Mouse (Mus musculus) embryo, embryonic 11 days (tissue): ENCODE measurements around the gene Gm2a.
"Not testable (repeated sequence)": the region's sequence is repeated elsewhere in the genome, so short reads cannot be mapped to it uniquely, and the experiment has no call there.

Experiments
- DNase-seq: peaks from one replicate; pipeline ENCODE4 v3.0.0-alpha.2; 2015

Gm2a gene

DNA sequence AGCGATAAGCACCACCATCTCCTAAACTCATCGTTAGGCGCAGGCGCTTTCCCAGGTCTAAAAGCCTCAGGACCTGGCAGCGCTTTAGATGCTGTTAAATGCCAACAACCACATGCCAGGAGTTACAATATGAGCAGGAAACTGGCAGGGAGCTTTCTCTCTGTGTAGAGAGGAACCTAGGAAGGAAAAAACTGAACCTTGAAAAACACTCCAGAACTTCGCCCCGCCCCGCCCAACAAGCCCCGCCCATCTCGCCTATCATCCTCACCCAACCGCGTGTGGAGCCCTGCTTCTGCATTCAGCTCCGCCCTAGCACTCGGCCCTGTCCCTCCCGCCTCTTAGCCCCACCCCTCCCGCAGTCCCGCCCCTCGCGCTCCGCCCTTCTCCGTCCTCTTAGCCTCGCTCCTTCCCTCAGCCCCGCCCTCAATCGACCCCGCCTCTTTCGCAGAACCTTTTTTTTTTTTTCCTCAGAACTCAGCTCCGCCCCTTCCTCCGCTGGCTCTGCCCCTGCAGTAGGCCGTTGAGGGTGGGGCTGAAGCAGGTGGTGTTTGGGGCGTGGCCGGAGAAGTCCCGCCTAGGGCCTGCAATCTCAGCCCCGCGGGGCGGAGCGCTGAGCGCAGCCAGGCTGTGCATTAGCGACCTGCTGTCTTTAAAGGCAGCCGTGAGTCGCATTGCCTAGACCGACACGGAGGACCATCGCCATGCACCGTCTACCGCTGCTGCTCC, at the start of gene Gm2a:
Gm2a (plus strand) TSS at position 653 of the 726 bp plus-strand sequence.
- peak; percentile 97 for DNase-seq

DNA sequence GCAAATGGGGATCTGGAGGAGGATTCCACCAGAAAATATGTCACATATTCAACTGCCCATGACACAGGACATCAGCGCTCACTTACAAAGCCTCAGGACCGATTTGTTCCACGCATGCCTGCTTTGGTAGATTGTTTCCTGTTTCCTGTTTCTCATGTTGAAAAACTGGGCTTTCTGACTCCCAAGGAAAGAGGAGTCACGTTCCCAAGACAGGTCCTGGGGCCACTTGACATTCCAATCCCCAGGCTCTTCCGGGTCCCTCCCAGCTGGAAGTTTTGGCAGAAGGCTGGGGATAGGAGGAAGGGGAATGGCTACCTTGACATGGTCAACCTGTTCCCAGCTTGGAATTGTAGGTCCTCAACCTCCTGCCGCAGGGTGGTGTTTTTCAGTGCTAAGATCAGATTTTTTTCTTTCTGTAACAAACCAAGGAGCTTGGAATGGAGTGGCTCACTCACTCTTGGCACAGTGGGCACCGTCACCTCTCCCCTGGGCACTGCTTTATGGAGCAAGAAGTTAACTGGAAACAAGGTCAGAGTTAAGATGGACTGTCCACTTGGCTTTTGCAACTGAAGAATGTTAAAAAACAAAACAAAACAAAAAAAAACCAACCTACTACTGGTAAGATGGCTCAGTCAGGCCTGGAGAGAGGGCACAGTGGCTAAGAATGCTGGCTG, 46.9 kb upstream of the Gm2a start:
- no peak for DNase-seq

DNA sequence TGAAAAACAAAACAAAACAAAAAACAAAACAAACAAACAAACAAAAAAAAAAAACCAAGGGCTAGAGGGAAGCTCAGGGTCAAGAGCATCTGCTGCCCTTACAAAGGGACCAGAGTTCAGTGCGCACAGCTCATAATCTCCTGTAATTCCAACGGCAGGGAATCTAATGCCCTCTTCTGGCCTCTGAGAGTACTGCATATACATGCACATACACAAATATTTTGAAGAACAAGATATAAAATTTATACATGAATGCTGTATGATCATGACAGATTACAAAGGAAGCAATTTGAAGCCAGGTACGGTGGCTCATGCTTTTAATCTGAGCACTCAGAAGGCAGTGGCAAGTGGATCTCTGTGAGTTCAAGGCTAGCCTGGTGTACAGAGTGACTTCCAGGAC, 40.4 kb upstream of the Gm2a start:
- DNase-seq, result no peak

DNA sequence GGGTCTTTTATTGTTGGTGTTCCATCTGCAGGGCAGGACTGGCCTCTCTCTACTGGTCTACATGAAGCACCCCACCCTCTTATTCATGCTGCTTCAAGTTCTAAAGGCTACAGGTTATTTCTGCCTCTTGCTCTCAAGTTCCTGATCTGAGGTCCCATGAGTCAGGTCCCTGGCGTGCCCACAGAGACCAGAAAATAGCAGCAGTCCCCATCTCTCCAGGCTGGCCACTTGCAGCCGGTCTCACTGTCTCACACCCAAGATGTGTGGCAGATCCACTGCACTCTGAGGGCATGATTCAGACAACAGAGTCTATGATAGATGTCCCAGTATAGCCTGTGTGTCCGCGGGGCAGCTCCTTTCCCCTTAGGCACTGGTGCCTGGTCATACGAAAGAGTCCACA, 37.1 kb upstream of the Gm2a start:
- DNase-seq, result no peak

DNA sequence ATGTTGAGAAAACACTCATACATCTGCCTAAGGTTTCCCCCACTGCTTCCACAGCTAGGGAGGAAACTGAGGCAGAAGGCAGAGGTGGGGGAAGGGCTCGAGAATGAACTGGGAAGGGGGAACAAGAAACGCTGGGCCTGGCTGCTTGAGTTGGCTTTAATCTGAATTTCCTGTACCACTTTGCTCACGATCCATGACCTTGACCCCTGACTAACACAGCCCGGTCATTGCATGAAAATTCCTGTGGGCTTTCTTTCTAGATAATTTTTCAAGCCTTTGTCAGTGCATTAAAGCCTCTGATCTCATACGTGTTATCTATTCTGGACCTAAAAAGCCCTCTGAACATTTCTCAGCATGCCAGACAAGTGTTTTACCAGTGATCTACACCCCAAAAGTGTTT, 35.1 kb upstream of the Gm2a start:
- DNase-seq, result no peak

DNA sequence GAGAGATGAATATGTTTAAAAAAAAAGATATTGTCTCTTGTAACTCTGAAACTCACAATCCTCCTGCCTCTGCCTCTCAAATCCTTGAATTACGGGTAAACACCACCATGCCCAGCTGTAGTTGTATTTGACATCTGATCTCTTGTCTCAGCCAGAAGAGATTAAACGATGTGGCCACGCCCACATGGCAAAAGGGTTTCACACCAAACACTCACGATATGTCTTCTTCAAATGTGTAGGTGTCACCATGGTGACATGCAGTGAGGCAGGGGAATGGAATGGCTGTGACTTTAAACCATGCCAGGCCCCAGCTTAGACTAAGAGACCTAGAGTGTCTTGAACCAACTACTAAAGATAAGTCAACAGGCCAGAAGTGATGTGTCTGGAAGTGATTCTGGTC, 31.0 kb upstream of the Gm2a start:
- no peak for DNase-seq

DNA sequence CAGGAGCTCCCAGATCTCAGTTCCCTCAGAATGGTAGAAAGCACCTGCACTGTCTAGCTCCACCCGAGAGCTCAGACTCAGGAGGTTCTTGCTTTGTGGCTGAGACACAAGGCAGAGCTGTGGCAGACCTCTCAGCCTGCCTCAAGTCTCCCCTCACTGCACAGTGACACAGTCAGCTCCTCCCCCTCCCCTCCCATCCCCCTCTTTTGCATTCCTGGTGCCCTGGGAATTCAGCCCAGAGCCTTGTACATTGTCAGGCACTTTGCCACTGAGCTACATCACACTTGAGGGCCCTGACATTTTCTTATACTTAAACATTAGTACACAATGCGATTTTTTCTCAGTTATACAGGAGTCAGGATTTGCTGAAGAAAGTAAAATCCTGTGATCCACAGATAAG, 28.9 kb upstream of the Gm2a start:
- DNase-seq, result peak; percentile 28

DNA sequence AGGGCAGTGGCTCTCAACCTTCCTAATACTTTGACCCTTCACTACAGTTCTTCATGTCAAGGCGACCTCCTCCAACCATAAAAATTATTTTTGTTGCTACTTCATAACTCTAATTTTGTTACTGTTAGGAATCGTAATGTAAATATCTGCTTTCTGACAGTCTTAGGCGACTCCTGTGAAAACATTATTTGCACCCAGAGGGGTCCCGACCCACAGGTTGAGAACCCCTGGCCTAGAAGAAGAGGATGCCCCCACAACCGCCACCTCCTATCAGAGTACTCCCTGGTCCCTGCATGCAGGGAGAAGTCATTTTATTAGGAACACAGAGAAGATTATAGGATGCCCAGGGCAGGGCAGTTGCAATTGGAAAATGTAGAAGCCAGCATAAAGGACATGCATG, 26.6 kb upstream of the Gm2a start:
- DNase-seq, result no peak

DNA sequence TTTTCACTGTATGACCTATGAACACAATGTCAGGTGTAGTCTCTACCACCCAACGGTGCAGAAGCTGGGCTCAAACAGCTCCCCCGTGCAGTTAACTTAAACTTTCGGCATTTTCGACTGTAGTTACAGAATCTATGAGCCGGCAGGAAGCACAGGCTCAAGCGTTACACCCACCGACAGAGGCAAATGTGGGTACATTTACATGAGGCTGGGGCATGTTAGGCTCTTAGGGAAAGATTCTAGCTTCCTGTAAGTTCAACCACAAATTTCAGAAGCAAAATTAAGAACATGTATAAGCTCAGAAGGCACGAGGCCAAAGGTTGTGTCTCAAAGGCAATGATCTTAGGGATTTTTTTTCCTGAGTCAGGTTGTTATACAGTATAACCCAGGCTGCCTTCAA, 25.4 kb upstream of the Gm2a start:
- DNase-seq, result no peak

DNA sequence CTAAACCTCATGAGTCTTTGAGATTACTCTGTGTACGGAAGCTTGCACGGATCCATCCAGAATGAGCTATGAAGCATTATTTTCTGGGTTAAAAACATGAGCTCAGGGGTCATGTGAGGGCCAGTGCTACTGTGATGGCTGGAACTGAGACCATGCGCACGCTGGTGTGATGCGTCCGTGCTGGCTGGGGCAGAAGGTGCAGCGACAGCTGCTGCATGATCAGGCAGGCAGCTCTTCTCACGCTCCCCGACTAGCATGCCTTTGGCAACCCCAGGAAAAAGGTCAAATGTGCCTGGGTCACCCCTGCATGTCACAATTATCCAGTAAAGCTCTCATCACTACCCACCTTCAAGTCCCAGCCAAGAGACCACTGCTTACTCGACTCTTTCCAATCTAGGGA, 24.7 kb upstream of the Gm2a start:
- no peak for DNase-seq

DNA sequence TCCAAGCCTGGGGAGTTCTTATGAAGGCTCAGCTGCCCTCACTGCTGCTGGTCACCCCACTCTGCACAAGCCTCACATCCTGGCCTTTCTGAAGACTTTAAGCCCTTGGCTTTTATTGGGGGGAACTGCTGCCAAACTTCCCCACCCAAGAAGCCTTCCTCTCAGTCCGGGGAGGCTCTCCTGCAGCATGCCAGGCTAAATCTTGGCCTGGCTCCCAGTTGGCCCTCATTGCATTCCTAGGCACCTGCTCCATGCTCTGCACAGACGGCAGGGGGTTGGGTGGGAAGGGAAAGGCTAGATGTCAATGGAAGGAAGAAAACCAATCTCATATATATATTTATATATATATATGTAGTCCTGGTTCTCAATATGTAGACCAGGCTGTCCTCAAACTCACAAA, 22.3 kb upstream of the Gm2a start:
- no peak for DNase-seq

DNA sequence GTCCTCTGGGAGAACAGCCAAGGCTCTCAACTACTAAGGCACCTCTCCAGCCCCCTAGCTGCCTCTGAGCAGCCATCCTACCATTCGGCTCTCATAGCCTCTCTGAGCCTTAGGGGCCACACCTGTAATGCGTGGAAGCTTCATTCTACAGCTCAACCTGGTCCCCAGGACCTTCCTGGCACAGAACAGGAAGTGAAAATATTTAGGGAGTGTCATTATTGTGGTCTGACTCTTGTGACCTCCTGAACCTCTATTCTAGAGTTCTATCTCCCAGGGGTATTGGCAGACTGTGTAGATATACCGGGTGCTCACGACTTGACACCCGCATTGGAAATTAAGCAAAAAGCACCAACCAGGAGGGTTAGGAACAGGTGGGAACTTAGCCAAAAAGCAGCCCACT, 21.7 kb upstream of the Gm2a start:
- no peak for DNase-seq

DNA sequence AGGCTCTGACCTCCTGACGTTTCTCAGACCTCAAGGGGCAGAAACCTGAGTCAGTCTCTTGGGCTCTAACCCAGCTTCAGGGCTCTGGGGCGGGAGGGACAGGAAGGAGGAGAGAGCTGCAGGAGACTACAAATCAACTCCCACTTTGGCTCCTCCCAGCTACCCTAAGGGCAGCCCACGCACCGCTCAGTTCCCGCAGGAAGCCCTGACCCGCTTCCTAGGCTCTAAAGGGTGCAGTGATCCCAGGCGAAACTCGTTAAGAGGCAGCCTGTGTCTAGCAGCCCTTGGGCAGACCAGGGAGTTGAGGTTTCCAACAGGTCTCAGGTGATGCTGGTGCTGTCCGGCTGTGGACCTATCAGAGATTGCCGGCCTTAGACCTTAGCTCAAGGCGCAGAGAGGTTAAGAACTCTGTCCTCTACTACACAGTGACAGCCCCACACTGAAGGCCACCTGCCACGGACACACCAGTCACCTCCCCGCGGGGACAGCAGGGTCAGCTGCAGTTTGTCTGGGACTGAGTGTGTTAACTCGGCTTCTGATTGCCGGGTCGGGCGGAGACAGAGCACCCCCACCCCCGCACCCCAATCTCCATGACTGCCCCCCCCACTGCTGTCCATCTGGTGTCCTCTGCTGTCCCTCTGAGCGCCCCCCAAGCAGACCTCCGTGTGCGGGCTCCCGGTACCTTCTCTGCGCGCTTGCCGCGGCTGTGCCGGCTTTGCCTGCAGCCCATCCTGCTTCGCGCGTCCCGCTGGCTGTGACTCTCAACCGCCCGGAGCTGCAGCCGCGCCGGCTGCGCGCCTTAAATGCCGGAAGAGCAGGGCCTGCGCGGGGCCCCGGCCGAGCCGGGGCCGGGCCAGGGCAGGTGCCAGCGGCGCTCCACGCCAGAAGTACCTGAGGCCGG, 20.3 kb upstream of the Gm2a start, which contains the start of gene Ccdc69:
Ccdc69 (minus strand) TSS at position 801 of the 901 bp plus-strand sequence.
- peak; percentile 79 for DNase-seq

DNA sequence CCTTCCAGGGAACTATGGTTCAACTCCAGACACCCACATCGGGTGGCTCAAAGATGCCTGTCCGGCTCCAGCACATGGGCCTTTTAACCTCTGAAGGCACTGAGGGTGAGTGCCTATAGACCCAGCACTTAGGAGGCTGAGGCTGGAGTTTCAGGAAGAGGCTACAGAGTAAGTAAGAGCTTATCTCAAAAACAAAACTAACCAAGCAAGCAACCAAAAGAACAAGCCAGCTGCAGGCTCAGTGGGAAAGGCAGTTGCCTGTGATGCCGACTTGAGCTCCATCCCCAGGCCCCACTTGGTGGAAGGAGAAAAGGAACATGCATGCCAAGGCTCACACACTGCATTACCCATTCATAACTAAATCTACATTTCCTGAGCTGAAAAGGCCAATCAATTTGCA, 19.4 kb upstream of the Gm2a start:
- no peak for DNase-seq

DNA sequence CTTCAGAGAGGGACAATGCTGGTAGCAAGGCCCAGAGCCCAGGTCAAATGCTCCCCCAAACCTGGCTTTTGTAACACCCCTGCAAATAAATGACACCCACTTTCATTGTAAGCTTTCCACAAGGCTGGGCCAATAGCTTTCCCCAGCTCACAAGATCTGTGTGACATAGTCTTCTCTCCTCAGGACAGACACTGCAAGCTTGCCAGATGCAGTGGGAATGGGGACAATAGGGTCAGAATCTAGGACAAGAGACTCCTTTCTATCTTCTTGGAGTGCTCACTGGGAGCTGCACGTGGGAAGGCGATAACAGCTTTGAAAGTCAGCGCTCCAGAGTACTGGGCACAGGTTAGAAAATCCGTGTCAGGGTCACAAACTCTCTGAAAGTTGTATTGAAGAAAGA, 18.7 kb upstream of the Gm2a start:
- no peak for DNase-seq

DNA sequence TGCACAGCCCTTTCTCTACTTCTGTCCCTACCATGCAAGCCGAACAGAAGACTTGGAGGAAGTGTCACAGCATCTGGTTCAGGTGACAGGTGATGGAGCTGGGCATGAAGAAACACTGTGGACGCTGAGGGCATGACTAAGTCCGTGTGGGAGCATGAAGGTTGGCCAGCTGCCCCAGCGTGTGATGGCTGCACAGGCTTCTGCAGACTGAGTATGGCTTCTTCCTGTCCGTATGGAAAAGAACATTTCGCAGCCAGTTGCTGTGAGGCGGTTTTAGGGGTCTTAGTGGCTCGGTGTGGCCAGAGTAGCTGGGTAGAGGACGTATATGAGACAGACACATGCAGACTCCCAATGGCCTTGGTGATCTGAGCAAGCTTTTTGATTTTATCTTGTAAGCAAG, 16.7 kb upstream of the Gm2a start:
- no peak for DNase-seq

DNA sequence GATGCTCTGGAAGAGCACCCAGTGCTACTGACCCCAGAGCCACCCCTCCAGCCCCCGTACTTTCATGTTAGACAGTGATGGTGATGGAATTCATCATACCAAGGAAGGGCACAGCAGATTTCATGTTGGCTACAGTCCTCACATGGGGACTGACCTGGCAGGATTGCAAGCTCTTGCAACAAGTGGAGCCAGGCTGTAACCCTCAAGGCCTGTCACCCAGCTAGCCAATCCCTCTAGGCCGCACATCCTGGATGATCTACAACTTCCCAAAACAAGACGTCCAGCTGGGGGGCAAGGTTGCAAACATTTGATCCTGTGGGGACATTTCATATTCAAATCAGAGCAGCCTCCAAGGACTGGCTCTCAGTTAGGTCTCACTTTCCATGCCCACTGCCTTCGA, 13.3 kb upstream of the Gm2a start:
- no peak for DNase-seq

DNA sequence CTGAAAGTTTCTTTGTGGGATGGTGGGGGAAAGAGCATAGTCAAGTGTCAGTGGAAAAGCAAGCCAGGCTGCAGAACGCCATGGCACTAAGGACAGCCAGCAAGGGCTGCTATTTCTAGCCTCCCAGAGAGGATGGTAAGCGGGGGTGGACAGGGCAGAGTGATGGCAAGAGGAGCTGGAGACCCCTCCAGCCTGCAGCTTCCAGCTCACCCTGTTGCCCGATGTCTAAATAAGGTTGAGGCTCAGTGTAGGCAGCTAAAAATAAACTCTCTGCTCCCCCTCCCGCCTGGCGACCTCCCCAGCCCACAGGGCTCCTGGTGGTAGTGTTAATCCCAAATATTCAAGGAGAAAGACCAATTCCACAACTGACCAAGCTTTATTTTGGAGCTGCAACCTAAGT, 12.5 kb upstream of the Gm2a start:
- no peak for DNase-seq

DNA sequence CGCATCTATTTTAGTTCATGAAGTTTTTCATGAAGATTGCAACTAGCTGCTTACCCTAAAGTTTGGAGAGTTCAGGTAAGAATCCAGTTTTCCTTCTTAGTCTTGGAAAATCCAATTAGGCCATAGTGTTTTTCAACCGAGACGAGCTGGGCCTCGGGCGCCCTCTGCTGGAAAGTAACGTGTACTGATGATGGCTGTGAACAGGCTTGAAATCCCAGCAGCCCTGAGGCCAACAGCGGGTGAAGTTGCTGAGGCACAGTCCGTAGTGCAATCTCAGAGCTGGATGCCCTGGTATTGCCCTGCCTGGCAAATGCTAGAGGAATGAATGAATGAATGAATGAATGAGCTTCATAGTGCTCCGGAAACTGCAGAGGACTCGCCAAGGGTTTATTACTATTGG, 10.9 kb upstream of the Gm2a start:
- DNase-seq, result peak; percentile 87

DNA sequence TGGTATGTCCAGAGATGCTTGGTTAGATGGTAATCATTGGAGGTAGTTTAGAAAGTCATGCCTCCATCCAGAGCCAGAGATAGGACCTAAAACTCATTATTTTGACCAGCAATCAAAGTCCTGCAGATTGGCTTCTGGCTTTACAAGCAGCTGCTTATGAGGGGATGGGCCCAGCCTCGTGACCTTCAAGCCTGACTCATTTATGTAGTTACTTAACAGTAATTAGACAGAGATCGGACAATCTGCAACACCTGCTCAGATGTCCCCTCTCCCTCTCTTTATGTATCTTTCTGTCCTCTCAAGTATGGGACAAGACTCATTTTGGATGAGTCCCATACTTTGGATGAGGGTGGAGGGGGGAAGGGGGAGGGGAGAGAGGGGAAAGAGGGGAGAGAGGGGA, 8.0 kb upstream of the Gm2a start:
- no peak for DNase-seq

DNA sequence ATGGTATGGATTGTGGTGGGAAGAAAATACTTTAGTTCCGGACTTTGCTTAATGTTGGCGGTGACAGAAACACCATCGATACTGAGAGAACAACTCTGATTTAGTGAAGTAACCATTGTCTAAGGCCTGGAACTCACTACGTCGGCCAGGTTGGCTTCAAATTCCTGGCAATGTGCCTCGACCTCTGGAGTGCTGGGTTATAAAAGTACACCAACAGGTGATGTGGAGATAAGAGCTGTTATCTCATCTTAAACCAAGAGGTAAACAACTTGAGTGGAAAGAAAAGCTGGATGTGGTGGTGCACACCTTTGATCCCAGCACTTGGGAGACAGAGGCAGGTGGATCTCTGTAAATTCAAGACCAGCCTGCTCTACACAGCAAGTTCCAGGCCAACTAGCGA, 4.8 kb upstream of the Gm2a start:
- DNase-seq, result no peak

DNA sequence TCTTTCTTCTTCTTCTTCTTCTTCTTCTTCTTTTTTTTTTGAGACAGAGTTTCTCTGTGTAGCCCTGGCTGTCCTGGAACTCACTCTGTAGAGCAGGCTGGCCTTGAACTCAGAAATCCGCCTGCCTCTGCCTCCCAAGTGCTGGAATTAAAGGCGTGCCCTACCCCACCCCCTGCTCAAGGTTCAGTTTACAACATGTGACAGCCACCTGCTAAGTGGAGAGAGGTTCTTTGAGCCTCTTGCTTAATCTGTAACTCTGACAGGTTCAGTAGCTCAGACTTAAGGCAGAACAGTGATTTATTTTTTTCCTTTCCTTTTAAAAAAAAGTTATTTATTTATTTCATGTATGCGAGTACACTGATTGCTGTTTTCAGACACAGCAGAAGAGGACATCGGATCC, 1.6 kb upstream of the Gm2a start:
- not testable (repeated sequence) for DNase-seq

DNA sequence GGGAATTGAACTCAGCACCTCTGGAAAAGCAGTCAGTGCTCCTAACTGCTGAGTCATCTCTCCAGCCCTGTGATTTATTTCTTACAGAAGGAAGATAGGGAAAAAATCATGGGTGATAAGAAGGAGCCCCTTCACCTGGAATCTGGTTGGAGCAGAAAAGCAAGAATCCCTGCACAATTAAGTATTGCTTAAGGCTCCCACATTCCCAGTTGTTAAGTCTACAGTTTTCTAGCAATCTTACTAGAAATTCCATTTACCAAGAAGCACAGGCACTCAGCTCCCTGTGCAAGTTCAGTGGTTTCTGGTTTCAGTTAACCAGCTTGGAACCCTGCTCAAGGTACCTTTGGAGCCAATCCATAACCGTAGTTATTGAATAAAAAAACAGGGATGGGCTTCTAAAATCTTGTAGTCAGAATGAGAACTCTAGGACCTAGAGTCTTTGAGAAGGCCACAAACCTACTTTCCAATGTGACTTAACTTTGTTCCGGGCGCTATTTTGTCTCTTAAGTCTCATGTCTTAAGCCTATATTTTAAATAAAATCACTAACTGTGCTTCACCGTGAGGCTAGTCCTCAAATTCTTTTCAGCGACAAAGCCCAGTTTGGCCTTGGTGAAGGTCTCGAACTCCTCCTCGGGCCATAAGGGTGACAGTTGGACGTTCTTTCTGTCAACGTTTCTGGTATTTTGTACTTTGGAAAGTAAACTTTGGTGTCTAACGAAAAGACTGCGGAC, 1.0 kb upstream of the Gm2a start:
- no peak for DNase-seq
